Mouse (Mus musculus): ENCODE results near the gene Bpifc.

Gene Bpifc

DNA sequence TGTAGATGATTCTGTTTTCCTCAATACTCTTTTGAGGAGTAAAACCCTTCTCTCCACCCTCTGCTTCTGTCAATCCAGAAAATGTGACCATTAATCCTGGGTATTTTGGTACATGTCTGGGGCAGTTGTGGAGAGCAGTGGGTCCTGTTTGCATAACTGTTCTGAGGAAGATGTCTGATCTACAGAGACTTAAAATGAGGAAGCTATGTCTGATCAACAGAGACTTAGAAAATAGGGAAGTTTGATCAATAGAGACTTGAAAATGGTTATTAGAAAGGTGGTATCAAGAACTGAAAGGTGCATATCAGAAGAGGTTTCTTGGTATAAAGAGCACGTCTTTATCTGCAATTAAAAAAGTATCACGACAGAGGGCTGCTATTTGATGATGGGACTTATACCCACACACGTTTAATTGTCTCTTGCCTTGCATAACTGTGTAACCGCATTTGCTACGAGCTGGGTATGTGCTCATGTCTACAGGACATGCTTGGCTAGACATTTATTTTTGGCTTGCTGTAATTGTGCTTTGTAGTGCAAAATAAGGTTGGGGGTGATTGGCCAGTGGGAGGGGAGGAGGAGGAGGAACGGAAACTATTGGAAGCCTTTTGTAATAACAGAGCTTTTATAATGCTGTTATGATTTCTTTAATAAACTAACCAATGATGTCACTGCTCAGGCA lies 59.8 kb downstream of the Bpifc start:
- no peak for DNase-seq (ENCODE audit: low read depth)

- DNase-seq (ENCODE audit: low read depth) = no peak
Measured at GRCm38 (mm10) chr10:85948483-85949196, 63.1 kb downstream of the Bpifc start.

GRCm38 (mm10) chr10:85936280-85936965 lies 75.3 kb downstream of the Bpifc start:
- no peak for DNase-seq (ENCODE audit: low read depth)

- DNase-seq (ENCODE audit: low read depth) = no peak
Measured at GRCm38 (mm10) chr10:85929962-85930361, 81.7 kb downstream of the Bpifc start.

GRCm38 (mm10) chr10:85929208-85929591 lies 82.5 kb downstream of the Bpifc start:
- no peak for DNase-seq (ENCODE audit: low read depth)

- DNase-seq (ENCODE audit: low read depth) = peak; percentile 89
Measured at GRCm38 (mm10) chr10:85928499-85929207, 83.0 kb downstream of the Bpifc start.

DNA sequence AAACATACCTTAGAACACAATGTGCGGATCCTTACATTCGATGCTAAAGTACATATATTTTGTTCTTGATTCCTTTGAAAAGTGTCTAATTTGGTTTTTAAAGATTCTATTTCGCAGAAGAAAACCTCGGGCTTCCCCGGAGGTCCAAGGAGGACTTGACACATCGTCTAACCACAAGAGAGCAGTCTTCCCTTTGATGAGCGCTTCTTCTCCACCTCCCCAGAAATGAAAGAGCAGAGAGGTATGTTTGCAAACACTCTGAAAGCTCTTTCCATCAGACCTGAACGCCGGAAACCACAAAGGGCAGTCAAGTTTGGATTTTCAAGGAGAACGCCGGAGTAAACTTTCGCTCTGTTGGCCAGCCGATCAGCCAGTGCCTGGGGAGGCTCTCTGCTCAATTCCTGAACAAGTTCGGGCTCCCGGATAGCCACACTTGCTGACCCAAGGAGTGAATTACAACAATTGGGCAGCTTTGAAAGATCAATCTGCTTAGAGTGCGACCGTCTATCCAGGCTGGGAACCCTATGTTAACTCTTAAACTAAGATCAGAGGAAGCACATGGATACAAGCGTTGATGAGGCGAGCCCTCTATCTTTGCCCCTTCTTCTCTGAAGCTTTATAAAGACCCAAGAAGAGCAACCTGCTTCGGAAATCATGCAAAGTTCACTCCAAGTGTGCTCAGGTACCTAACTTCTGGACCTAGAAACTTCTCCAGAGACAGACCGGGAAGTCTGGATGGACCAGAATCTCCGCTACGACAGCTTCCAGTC lies 83.8 kb downstream of the Bpifc start, which contains the start of gene Ascl4:
Gene Ascl4, plus strand, starts transcription at position 6 of the 770 bp plus-strand sequence.
- peak; percentile 72 for DNase-seq (ENCODE audit: low read depth)

GRCm38 (mm10) chr10:85916498-85917309 lies 95.0 kb downstream of the Bpifc start, which contains the start of gene Prdm4:
Prdm4 (minus strand) TSS chr10:85917142.
- peak; percentile 98 for DNase-seq (ENCODE audit: low read depth)

Measured in naive thymus-derived CD4-positive, alpha-beta T cell, adult 2 months (primary cell).